Mouse (Mus musculus): ENCODE data around the gene Nudt13. TPM values are rescaled to one million over a fixed set of nuclear protein-coding genes. Genes with fewer than 3 reads are reported as not detected.
A peak's percentile ranks its signal among the peaks of the same experiment; 100 is the strongest.

Gene Nudt13
- polyA plus RNA-seq (2016; fragmentation: Nextera tagmentation; extraction: Ambion mirVana) = 11.5 and 15.5 TPM in 2 replicates

DNA sequence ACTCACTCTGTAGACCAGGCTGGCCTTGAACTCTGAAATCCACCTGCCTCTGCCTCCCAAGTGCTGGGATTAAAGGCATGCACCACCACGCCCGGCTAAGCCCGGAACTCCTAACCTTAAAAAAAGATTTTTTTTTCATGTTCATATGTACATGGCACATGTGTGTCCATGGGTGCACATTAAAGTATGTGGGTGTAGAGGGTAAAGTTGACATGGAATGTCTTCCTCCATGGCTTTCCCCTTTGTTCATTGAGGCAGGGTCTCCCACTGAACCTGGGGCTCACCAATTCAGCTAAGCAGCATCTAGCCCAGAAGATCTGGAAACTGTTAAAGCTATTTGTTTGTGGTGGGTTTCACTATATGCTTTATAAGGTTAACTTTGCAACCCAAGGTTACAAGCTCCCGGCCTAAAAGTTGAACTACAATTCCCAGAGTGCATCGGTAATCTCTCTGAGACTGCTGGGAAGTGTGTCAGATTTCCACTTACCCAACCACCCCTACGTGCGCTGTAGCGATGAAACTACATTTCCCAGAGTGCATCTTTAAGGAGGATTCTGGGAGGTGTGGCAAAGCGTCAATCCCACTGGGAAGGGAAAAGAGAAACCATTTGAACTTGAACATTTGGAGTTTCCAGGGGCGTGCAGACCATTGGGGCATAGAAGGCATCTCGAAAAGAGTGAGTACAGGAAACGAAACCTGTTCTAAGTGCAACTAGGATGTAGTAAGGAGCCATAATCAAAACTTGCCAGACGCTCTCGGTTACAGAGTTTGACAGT, at the start of gene Nudt13:
Gene Nudt13, plus strand, starts transcription at position 581 of the 776 bp plus-strand sequence.
- H3K4me3 ChIP-seq = peak within 1 kb of the TSS; percentile 56
- peak; percentile 62 for DNase-seq (ENCODE audit: low spot score)
- peak within 1 kb of the TSS; percentile 75 for H3K27ac ChIP-seq
- no peaks in the 10 kb centered on the region for H3K36me3 ChIP-seq
- H3K9me3 ChIP-seq (replicated peaks) = no peaks in the 10 kb centered on the region
- WGBS = 24% methylated on average over 14 of the region's 14 CpGs
- peaks cover 5% of the 10 kb centered on the region for H3K4me1 ChIP-seq
- no peaks in the 10 kb centered on the region for H3K27me3 ChIP-seq (ENCODE audit: low read depth, poor library complexity, severe bottlenecking)

DNA sequence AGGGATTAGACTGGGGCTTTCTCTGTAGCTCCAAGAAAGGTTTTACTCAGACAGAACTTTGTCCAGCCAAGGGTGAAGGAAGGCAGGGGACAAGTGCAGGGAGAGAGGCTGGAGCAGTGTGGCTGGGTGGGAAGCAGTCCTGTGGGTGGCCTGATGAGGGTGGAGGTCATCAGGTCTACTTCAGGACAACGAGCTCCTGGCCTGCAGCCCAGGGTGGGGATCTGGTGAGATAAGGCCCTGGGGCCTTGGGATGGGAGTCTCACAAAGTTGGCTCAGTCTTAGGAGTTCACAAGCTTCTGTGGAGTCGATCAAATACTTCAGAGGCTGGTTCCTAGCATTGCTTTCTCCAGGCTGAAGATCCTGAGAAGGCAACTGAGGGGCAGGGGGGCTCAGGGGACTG, 49.2 kb upstream of the Nudt13 start:
- Histone ChIP-seq H3K36me3 (no peaks in the 10 kb centered on the region), H3K4me1 (no peaks in the 10 kb centered on the region), H3K27ac (no peak overlapping the region), H3K27me3 (ENCODE audit: low read depth, poor library complexity, severe bottlenecking) (no peaks in the 10 kb centered on the region), H3K9me3 (replicated peaks) (no peaks in the 10 kb centered on the region), H3K4me3 (no peak overlapping the region)
- DNase-seq (ENCODE audit: low spot score) = no peak
- 78% methylated on average over 2 of the region's 2 CpGs for WGBS

DNA sequence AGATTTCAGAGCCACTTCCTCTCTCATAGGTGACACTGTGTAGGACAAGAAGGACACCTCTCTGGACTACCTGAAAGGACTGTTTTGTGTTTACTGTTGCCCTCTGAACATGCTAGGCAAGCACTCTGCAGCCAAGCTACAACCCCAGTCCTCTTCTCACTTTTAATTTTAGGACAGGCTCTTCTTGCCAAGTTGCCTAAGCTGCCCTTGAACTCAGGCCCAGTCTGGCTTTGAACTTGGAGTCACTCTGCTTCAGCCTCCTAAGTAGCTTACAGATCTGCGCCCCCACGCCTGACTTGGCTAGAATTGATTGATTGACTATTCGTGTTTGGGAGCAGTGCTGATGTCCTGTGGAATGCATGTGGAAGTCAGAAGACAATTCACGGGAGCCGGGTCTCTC, 48.6 kb upstream of the Nudt13 start:
- no peak overlapping the region for H3K4me3 ChIP-seq
- DNase-seq (ENCODE audit: low spot score) = no peak
- WGBS = 82% methylated on average over 5 of the region's 5 CpGs
- H3K36me3 ChIP-seq = no peaks in the 10 kb centered on the region
- H3K4me1 ChIP-seq = no peaks in the 10 kb centered on the region
- H3K27ac ChIP-seq = no peak overlapping the region
- no peaks in the 10 kb centered on the region for H3K27me3 ChIP-seq (ENCODE audit: low read depth, poor library complexity, severe bottlenecking)
- no peaks in the 10 kb centered on the region for H3K9me3 ChIP-seq (replicated peaks)

DNA sequence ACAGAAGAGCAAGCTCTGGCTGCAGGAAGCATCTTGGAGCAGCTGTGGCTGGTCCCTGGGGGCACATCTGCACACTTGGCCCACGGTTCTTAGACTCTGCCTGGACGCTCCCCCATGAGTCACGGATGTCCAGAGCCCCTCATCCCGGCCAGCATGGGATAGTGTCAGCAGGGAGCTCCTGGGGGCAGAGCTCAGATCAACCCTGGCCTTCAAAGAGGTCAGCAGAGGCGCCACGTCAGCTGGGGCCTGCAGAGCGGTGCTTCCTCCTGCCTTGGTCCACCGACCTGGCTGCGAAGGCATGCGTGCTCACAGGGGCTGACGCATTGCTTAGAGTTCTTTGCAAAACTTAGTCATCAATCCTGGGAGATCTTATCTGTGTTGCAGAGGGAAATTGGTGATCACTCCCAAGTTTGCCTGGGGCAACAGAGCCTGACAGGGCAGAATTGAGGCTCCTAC, 47.7 kb upstream of the Nudt13 start:
- 77% methylated on average over 11 of the region's 11 CpGs for WGBS
- no peaks in the 10 kb centered on the region for H3K9me3 ChIP-seq (replicated peaks)
- no peaks in the 10 kb centered on the region for H3K36me3 ChIP-seq
- H3K27ac ChIP-seq = no peak overlapping the region
- DNase-seq (ENCODE audit: low spot score) = no peak
- H3K4me1 ChIP-seq = no peaks in the 10 kb centered on the region
- no peak overlapping the region for H3K4me3 ChIP-seq
- no peaks in the 10 kb centered on the region for H3K27me3 ChIP-seq (ENCODE audit: low read depth, poor library complexity, severe bottlenecking)

DNA sequence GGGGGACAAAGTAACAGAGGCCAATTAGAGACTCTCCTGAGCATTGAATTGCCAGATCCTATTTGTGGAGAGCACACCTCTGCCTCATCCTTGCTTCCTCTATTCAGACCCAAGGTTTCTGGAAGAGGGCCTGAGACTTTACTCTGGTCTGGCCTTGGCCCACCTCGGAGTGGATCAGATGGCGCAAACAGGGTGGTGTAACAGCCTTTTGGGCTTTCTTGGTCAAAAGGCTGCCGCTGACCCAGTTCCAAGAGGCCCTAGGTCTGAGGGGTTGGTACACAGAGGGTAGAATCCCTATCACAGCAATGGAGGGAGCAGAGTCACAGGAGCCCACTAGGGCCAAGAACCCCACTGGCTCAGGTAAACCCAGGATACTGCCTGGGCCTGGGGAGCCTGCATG, 46.5 kb upstream of the Nudt13 start:
- DNase-seq (ENCODE audit: low spot score) = no peak
- no peak overlapping the region for H3K27ac ChIP-seq

DNA sequence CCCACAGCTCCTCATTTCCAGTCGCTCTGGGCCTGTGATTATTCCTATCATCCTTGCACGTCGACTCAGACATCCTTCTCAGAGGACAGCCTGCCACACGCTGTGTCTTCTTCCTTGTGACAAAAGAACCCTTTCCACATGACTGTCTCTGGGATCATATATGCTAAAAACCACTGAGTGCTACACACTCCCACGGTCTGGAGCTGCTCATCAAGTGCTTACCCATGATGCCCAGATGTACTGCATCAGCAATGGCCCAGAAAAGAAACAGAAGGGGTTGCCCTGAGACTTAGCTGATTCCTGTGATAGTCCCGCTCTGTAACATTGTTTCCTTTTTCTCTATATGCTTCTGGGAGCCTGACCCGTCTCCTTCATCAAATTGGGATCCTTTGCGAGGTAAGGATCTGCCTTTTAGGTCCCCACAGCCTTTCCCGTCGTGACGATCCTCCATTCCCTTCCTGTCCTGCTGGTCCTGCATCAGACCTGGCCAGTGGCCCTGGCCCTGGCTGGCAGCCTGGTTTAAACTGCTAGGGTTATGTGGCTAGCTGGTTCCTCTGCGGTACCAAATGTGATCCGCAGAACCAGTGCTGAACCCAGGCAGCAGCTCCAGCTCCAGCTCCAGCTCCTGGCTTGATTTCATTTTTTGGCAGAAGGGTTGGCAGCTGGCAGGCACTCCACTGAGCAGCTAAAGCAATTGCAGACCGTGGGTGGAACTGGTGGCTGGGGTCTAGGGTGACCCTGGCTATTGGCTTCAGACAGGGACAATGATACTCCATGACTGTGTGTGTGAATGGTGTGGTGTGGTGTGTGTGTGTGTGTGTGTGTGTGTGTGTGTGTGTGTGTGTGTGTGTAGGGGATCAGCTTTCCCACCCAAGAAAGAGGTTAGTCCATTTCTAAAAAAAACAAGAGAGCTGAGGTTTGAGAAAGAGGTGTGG, 44.0 kb upstream of the Nudt13 start:
- Histone ChIP-seq H3K27me3 (ENCODE audit: low read depth, poor library complexity, severe bottlenecking) (no peaks in the 10 kb centered on the region), H3K27ac (no peak overlapping the region), H3K36me3 (no peaks in the 10 kb centered on the region), H3K9me3 (replicated peaks) (no peaks in the 10 kb centered on the region), H3K4me3 (no peak overlapping the region), H3K4me1 (no peaks in the 10 kb centered on the region)
- 85% methylated on average over 14 of the region's 14 CpGs for WGBS
- no peak for DNase-seq (ENCODE audit: low spot score)

More for the DNA sequence above, 46.5 kb upstream of the Nudt13 start:
- Histone ChIP-seq H3K4me1 (no peaks in the 10 kb centered on the region), H3K4me3 (no peak overlapping the region), H3K9me3 (replicated peaks) (no peaks in the 10 kb centered on the region), H3K27me3 (ENCODE audit: low read depth, poor library complexity, severe bottlenecking) (no peaks in the 10 kb centered on the region), H3K36me3 (no peaks in the 10 kb centered on the region)
- WGBS = 89% methylated on average over 3 of the region's 3 CpGs

DNA sequence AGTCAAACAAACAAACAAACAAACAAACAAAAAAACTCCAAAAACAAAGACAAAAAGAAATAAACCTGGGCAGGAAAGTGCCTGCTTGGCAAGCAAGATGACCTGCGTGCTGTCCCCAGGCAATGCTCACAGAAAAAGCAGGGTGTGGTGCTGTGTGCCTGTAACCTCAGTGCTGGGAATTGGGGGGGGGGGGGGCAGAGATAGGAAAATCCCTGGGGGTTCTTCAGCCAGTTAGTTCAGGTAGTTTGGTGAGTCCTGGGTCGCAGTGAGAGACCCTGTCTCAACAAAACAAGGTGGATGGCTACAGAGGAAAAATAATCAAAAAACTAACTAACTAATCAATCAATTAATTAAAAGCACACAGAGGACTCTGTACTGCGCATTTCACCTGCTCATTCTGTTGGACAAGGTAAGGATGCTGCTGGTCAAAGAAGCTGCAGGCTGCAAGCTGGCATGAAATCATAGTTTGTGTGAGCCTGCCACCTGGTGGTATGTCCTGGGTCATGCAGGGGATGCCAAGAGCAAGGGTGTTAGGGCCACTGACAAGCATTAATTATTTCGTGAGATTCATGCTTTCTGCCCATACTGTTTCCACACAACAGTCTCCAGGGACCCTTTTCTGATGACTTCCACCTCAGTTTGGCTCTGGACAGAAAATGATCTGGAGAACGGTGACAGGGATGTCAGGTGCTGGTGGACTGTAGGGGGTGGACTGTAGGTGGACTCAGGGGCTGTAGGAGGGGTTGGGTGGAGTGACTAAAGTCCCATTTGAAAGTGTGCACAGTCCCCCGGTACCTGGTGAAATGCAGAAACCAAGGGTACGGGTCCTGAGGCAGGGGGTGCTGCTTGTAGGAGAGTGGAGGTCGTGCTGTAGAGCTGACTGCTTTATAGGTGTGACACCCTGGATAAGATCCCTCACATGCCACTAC, 36.0 kb upstream of the Nudt13 start:
- peak; percentile 88 for DNase-seq (ENCODE audit: low spot score)
- 60% methylated on average over 8 of the region's 8 CpGs for WGBS
- H3K4me1 ChIP-seq = no peaks in the 10 kb centered on the region
- H3K4me3 ChIP-seq = no peak overlapping the region
- H3K27me3 ChIP-seq (ENCODE audit: low read depth, poor library complexity, severe bottlenecking) = no peaks in the 10 kb centered on the region
- H3K9me3 ChIP-seq (replicated peaks) = no peaks in the 10 kb centered on the region
- H3K36me3 ChIP-seq = no peaks in the 10 kb centered on the region
- no peak overlapping the region for H3K27ac ChIP-seq

DNA sequence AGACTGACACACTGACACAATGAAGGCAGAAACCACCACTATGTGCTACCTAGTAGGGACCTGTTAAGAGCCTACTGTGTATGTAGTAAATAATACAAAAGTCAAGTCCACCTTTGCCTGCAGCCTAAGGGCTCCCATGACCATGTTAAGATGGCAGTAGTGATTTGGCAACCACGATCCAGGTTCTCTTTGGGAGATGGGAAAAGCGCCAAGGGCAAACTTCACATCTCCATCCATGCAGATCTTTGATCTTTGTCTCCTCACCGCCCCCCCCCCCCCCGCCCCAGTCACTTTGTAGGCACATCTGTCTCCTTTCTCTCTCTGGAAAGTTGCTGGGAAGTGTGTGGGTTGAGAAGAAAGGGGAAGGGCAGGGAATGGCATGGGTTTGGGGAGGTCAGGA, 32.2 kb upstream of the Nudt13 start:
- Histone ChIP-seq H3K27me3 (ENCODE audit: low read depth, poor library complexity, severe bottlenecking) (no peaks in the 10 kb centered on the region), H3K4me1 (no peaks in the 10 kb centered on the region), H3K27ac (no peak overlapping the region), H3K4me3 (no peak overlapping the region), H3K9me3 (replicated peaks) (no peaks in the 10 kb centered on the region), H3K36me3 (no peaks in the 10 kb centered on the region)
- no peak for DNase-seq (ENCODE audit: low spot score)
- 71% methylated on average over 4 of the region's 4 CpGs for WGBS

DNA sequence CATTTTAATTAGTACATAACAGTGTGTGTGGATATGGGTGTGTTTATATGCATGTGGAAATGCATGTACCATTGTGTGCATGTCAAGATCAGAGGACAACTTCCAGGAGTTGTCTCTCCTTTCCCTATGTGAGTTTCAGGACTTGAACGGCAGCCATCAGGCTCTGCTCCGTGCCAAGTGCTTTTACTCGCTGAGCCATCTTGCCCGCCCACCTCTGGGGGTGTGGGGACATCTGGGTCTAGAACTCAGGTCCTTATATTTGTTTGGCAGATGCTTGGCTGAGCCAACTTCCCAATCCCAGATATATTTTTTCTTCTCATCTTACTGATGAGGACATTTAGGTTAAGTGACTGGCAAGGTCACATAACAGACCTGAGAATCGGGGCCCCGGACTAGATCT, 26.1 kb upstream of the Nudt13 start:
- Histone ChIP-seq H3K27me3 (ENCODE audit: low read depth, poor library complexity, severe bottlenecking) (no peaks in the 10 kb centered on the region), H3K4me3 (no peak overlapping the region), H3K4me1 (no peaks in the 10 kb centered on the region), H3K9me3 (replicated peaks) (no peaks in the 10 kb centered on the region), H3K27ac (no peak overlapping the region), H3K36me3 (no peaks in the 10 kb centered on the region)
- no peak for DNase-seq (ENCODE audit: low spot score)
- 86% methylated on average over 6 of the region's 6 CpGs for WGBS

DNA sequence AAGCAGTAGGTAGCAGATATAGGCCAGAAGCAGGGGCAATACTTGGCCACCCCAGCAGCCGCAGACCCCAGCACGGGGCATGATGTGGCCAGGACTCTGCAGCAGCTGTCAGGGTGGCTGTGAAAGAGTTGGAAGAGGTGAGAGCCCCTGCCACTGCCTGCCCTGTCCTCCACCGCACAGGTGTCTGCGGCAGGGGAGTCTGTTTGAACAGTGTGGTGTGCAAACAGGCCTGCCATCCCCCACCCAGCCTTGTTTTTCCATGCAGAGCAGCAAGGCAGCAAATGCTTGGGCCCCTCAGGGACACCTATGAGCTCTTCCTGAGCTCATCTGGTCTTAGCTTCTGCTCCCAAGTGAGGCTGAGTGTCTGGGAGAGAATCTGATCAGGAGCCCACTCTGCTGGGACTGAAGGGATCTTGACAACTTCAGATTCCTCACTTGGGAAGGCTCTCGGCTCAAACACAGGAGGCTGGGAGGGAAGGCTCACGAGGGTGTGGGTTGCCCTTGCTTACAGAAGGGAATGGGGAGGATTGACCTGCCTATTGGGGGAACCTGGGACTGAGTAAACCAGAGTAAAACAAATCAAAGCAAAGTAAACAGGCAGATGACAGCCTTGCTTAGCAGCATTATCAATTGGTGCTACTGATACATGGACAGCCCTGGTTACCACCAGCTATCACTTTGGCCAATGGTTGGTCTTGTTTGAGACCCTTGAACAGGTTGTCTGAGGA, 25.3 kb upstream of the Nudt13 start, which contains the start of gene Kcnk16:
Gene Kcnk16, minus strand, starts transcription at position 118 of the 728 bp plus-strand sequence.
- WGBS = 78% methylated on average over 6 of the region's 6 CpGs
- DNase-seq (ENCODE audit: low spot score) = no peak
- Histone ChIP-seq H3K27me3 (ENCODE audit: low read depth, poor library complexity, severe bottlenecking) (no peaks in the 10 kb centered on the region), H3K27ac (no peak within 1 kb of the TSS), H3K9me3 (replicated peaks) (no peaks in the 10 kb centered on the region), H3K4me3 (no peak within 1 kb of the TSS), H3K4me1 (no peaks in the 10 kb centered on the region), H3K36me3 (no peaks in the 10 kb centered on the region)

DNA sequence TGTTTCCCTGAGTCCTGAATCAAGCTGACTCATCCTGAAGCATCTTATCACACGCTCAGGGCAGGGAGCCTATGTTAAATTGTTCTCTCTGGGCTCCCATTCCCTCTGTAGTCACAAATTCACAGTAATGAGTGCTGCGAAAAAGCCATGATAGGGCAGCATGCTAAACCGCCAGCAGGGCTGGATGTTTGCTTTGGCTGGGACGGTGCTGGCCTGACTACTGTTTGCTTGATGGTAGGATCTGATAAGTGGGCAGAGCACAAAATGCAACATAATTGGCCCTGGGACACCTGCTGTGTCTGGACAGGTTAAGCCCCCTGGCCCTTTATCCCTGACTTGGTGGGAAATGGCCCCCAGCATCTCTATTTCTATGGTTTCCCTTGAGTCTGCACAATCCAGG, 3.1 kb upstream of the Nudt13 start:
- peaks cover 5% of the 10 kb centered on the region for H3K4me1 ChIP-seq
- DNase-seq (ENCODE audit: low spot score) = no peak
- H3K9me3 ChIP-seq (replicated peaks) = no peaks in the 10 kb centered on the region
- no peak overlapping the region for H3K27ac ChIP-seq
- no peaks in the 10 kb centered on the region for H3K27me3 ChIP-seq (ENCODE audit: low read depth, poor library complexity, severe bottlenecking)
- WGBS = 73% methylated on average over 4 of the region's 4 CpGs
- H3K4me3 ChIP-seq = no peak overlapping the region
- no peaks in the 10 kb centered on the region for H3K36me3 ChIP-seq

DNA sequence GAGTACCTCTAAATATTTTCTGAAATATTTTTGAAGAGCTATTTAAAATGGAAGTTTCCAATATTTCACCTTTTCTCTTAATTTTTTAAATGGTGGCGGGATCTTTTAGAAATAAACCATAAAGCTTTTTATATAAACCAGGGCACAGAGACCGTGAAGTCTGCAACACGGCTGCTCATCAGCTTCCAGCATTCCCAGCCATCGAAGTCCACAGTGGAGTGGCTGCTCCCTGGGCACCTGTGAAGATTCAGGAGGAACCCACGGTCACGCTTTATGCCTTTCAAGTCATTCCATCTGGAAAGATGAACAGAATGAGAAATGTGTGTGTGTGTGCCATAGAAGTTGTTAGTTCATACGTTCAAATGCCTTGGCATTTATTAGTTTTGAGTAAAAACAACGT, 450 bp downstream of the Nudt13 start:
- no peak for DNase-seq (ENCODE audit: low spot score)
- no peaks in the 10 kb centered on the region for H3K36me3 ChIP-seq
- no peaks in the 10 kb centered on the region for H3K9me3 ChIP-seq (replicated peaks)
- 57% methylated on average over 8 of the region's 8 CpGs for WGBS
- H3K27ac ChIP-seq = 0 out of 2 replicates have a peak overlapping the region, but pooled peaks have one; percentile 44
- no peaks in the 10 kb centered on the region for H3K27me3 ChIP-seq (ENCODE audit: low read depth, poor library complexity, severe bottlenecking)
- H3K4me3 ChIP-seq = peak overlapping the region; percentile 56
- H3K4me1 ChIP-seq = peaks cover 5% of the 10 kb centered on the region

All from limb, embryonic 10.5 days (tissue).